Mouse (Mus musculus) midbrain, embryonic 15.5 days (tissue): ENCODE data around the gene Gsap. TPM values are rescaled to one million over a fixed set of nuclear protein-coding genes. Genes with fewer than 3 reads are reported as not detected.

Experiments used
- ATAC-seq: fragments of 200-750 bp; cut with Nextera tagmentation; replicated peaks from 2 replicates; pipeline ENCODE4 v1.8.0; 2017; ENCODE audit warnings: moderate TSS enrichment
- H3K27ac ChIP-seq: fragments of 300-500 bp; sonication (generic); 2 replicates; pipeline ENCODE4 v1.5.1; 2015; ENCODE audit warnings: mild to moderate bottlenecking, inconsistent platforms
- H3K27me3 ChIP-seq: fragments of 300-500 bp; sonication (generic); replicated peaks from 2 replicates; pipeline ENCODE4 v1.6.1; 2015; ENCODE audit warnings: inconsistent platforms
- H3K36me3 ChIP-seq: fragments of 300-500 bp; sonication (generic); replicated peaks from 2 replicates; pipeline ENCODE4 v1.6.1; 2015; ENCODE audit warnings: inconsistent platforms
- H3K4me1 ChIP-seq: fragments of 300-500 bp; sonication (generic); 2 replicates; pipeline ENCODE4 v1.6.1; 2015; ENCODE audit warnings: inconsistent platforms
- H3K4me2 ChIP-seq: fragments of 300-500 bp; sonication (generic); 2 replicates; pipeline ENCODE4 v1.6.1; 2015; ENCODE audit warnings: inconsistent platforms, mild to moderate bottlenecking, moderate library complexity
- H3K4me3 ChIP-seq: fragments of 300-500 bp; sonication (generic); 2 replicates; pipeline ENCODE4 v1.5.1; 2015; ENCODE audit warnings: mild to moderate bottlenecking, inconsistent platforms
- H3K9ac ChIP-seq: fragments of 300-500 bp; sonication (generic); 2 replicates; pipeline ENCODE4 v1.6.1; 2015; ENCODE audit warnings: mild to moderate bottlenecking, inconsistent platforms
- H3K9me3 ChIP-seq: fragments of 300-500 bp; sonication (generic); 2 replicates; pipeline ENCODE4 v1.6.1; 2016; ENCODE audit warnings: inconsistent platforms
- WGBS: fragments of 180-500 bp; shearing (Covaris S2); methylation state at CpG from one replicate; pipeline ENCODE4 v1.1.7; 2015; ENCODE audit warnings: mixed read lengths; 5-methylcytosine and 5-hydroxymethylcytosine counted together
- polyA plus RNA-seq: library from polyadenylated mRNA; unstranded; fragments of >200 nt; fragmentation: Nextera tagmentation; extraction: Ambion mirVana; gene quantifications from 2 replicates; pipeline ENCODE4 v1.2.1, GENCODE M21; 2015

Gsap gene
- polyA plus RNA-seq, 1 experiment from 2014 or later: 8.5 TPM

DNA sequence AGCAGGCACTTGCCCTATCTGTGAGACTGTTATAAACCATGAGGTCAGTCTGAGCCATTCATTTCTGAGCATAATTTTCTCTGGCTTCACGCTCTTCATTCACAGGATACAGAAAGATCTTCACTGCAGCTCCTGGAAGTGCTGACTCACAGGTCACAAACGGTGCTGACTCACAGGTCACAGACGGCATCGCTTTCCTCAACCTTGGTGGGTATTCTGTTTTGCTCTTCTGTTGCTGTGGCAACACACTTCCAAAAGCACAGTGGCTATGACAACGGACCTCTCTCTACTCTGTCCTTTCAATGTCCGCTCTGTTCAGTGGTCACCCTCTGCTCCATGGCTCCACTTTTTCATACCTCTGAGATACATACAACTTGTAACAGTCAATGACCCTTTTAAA, 60.7 kb downstream of the Gsap start:
- no peak overlapping the region for H3K4me3 ChIP-seq
- no peak for ATAC-seq
- no peak overlapping the region for H3K4me2 ChIP-seq
- no peaks in the 10 kb centered on the region for H3K36me3 ChIP-seq
- H3K9ac ChIP-seq: no peak overlapping the region
- WGBS: 65% methylated on average over 6 of the region's 6 CpGs
- no peaks in the 10 kb centered on the region for H3K9me3 ChIP-seq
- no peaks in the 10 kb centered on the region for H3K27me3 ChIP-seq
- H3K4me1 ChIP-seq: no peaks in the 10 kb centered on the region
- no peak overlapping the region for H3K27ac ChIP-seq

DNA sequence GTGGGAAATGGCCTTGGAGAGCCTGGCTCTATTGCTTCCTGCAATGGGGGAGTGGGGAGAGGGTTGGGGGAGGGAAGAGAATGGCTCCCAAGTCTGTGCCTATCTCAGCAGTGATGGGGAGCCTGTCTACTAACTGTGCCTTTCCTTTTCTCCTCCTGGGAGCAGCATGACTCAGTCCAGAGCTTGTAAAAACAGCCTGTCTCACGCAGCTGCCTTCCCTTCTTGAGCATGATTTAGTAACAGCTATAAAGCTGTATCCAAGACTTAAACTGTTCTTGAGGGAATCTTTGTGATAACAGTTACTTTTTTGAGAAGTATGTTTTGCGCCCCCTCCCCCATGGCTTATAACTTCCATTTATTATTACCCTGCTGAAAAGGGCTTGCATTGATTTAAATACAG, 61.9 kb downstream of the Gsap start:
- no peaks in the 10 kb centered on the region for H3K9me3 ChIP-seq
- no peaks in the 10 kb centered on the region for H3K36me3 ChIP-seq
- no peak overlapping the region for H3K9ac ChIP-seq
- 94% methylated on average over 2 of the region's 2 CpGs for WGBS
- no peaks in the 10 kb centered on the region for H3K4me1 ChIP-seq
- no peak for ATAC-seq
- no peak overlapping the region for H3K4me3 ChIP-seq
- H3K27me3 ChIP-seq: no peaks in the 10 kb centered on the region
- no peak overlapping the region for H3K4me2 ChIP-seq
- no peak overlapping the region for H3K27ac ChIP-seq

DNA sequence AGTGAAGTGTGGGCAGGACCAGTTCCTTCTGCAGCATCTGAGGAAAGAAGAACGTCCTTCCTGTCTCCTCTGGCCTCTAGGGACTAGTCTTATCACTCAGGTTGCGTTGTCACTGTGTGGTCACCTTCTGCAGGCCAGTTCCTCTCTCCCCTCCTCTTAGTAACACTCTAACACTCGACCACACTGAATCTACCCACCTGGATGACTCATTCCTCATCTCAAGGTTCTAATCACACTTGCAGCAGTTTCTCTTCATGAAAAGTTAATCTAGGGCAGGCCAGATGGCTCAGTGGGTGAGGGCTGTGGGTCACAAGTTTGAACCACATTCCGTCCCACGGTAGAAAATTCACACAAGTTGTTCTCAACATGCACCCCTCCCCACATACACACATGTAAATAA, 62.8 kb downstream of the Gsap start:
- WGBS: 78% methylated on average over 5 of the region's 5 CpGs
- Histone ChIP-seq H3K9me3 (no peaks in the 10 kb centered on the region), H3K4me2 (no peak overlapping the region), H3K36me3 (no peaks in the 10 kb centered on the region), H3K27me3 (no peaks in the 10 kb centered on the region), H3K9ac (no peak overlapping the region), H3K4me1 (no peaks in the 10 kb centered on the region), H3K4me3 (no peak overlapping the region), H3K27ac (no peak overlapping the region)
- ATAC-seq: no peak

DNA sequence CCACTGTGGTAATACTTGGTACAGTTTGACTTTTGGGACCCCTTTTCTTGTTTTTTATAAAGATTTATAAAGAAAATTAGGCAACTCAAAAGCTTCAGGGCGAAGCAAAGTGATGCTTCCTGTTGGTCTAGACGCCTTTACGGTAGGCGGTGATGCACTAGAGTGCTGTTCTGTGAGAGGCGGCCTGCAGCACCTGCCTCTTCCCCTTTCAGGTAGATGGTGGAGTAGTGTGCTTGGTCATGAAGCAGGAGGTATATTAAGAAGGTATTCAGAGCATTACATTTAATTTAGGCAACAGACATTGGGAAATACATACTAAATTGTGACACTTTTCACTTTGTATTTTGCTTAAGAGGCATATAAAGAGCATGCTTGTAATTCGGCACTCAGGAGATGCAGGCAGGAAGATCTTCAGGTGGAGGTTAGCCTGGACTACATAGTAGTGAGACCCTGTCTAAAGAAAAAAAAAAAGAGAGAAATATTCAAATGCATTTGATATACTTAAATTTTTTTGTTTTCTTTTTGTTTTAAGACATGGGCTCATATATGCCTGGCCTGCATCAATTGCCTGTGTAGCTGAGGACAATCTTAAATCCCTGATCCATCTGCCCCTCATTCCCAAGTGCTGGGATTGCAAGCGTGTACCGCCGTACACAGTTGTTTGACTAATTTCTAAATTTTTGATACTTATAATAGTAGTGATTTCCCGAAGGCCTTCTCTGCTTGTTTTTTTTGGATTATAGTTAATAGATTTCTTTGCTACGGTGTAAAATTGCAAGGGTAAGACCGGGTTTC, 68.9 kb downstream of the Gsap start:
- H3K36me3 ChIP-seq: no peaks in the 10 kb centered on the region
- no peak overlapping the region for H3K9ac ChIP-seq
- H3K9me3 ChIP-seq: no peaks in the 10 kb centered on the region
- WGBS: 93% methylated on average over 12 of the region's 12 CpGs
- no peak overlapping the region for H3K4me2 ChIP-seq
- no peak overlapping the region for H3K4me3 ChIP-seq
- H3K27me3 ChIP-seq: no peaks in the 10 kb centered on the region
- no peaks in the 10 kb centered on the region for H3K4me1 ChIP-seq
- no peak overlapping the region for H3K27ac ChIP-seq
- ATAC-seq: no peak

DNA sequence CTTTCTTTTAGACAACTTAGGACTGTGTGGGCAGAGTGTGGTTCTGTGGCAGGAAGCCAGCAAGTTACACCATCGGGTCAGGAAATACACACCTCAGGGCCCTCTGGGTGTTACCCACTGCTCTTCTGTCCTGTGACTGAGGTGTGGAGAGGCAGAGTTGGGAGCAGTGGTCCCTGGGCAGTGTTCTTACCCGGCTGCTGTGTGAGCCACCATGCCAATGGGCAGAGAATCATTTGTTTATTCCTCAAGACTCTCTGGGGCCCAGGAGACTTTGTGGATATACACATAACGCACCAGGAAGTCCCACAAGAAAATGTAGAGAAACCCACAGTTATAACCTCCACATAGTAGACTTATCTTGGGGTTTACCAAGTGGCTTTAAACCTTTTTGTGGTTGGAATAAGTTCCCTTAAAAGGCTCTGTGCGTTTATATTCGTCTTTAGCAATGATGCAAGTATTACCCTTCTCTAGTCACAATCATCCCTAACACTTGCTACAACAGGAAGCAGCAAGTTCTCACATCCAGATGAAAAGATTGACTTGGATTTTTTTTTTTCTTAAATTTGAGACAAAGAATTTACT, 69.6 kb downstream of the Gsap start:
- Histone ChIP-seq H3K9ac (no peak overlapping the region), H3K36me3 (no peaks in the 10 kb centered on the region), H3K9me3 (no peaks in the 10 kb centered on the region), H3K4me3 (no peak overlapping the region), H3K27ac (no peak overlapping the region), H3K4me1 (no peaks in the 10 kb centered on the region), H3K4me2 (no peak overlapping the region), H3K27me3 (no peaks in the 10 kb centered on the region)
- 90% methylated on average over 5 of the region's 5 CpGs for WGBS
- no peak for ATAC-seq

DNA sequence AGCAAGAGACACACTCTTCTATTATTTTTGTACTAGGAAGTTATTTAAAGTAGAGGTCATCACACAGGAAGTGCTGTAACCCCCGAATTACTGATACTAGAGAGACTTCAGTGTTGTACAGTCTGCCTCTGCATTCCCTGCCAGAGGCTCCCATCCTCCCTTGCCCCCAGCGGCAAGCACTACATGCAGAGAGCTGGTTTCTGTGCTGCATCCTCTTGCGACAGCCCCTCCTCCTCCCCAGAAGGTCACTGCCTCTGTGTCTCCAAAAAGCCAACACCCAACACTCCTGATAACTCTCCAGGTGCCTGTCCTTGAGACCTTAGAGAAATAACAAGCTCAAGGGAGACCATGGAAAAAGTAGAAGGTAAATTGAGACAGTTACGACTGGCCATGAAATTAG, 71.1 kb downstream of the Gsap start:
- 67% methylated on average over 4 of the region's 4 CpGs for WGBS
- H3K9me3 ChIP-seq: no peaks in the 10 kb centered on the region

DNA sequence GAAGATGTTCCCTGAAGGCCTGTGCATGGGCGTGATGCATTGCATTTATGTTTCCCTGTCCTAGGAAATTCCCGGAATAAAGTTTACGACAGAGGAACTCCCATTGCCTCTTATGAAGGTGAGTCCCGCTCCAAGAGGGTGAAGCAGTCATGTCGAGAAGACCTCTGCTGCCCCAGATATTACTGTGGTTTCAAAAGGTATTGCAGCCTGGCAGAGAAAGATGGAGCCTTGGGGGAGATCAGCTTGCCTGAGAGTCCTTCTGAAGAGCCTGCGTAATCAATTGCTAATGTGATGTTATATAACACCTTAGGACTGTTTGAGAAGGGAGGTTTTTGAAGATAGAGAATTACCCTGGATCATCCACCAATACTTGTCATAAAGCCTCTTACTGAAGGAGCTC, 71.8 kb downstream of the Gsap start:
- Histone ChIP-seq H3K4me3 (no peak overlapping the region), H3K9ac (no peak overlapping the region), H3K27me3 (no peaks in the 10 kb centered on the region), H3K4me1 (peaks cover 6% of the 10 kb centered on the region), H3K9me3 (no peaks in the 10 kb centered on the region), H3K4me2 (no peak overlapping the region), H3K27ac (no peak overlapping the region), H3K36me3 (no peaks in the 10 kb centered on the region)
- 78% methylated on average over 6 of the region's 6 CpGs for WGBS
- ATAC-seq: no peak

More for the DNA sequence above, 71.1 kb downstream of the Gsap start:
- Histone ChIP-seq H3K27ac (no peak overlapping the region), H3K4me3 (no peak overlapping the region), H3K27me3 (no peaks in the 10 kb centered on the region), H3K36me3 (no peaks in the 10 kb centered on the region), H3K4me1 (peaks cover 6% of the 10 kb centered on the region), H3K4me2 (no peak overlapping the region), H3K9ac (no peak overlapping the region)
- no peak for ATAC-seq

DNA sequence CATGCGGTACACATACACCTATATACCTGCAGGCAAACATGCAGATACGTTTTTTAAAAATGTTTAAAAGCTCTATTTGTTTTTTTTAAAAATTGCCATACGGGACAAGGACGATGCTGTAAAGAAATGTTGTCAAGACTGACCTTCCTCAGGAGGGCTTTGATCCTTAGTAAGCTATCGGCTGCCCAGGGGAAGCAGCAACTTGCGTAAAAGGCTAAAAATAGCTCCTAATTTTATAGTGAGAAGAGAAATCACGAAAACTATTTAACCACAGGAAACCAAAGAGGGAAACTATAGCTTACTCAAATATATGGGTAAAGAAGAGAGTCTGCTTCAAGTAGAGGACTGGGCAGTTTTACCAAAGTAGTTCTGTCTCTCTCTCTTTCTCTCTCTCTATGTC, 74.7 kb downstream of the Gsap start:
- no peak for ATAC-seq
- Histone ChIP-seq H3K9ac (no peak overlapping the region), H3K27me3 (no peaks in the 10 kb centered on the region), H3K27ac (no peak overlapping the region), H3K4me2 (no peak overlapping the region), H3K4me1 (peaks cover 6% of the 10 kb centered on the region), H3K36me3 (no peaks in the 10 kb centered on the region), H3K9me3 (no peaks in the 10 kb centered on the region), H3K4me3 (no peak overlapping the region)
- WGBS: 83% methylated on average over 7 of the region's 7 CpGs

DNA sequence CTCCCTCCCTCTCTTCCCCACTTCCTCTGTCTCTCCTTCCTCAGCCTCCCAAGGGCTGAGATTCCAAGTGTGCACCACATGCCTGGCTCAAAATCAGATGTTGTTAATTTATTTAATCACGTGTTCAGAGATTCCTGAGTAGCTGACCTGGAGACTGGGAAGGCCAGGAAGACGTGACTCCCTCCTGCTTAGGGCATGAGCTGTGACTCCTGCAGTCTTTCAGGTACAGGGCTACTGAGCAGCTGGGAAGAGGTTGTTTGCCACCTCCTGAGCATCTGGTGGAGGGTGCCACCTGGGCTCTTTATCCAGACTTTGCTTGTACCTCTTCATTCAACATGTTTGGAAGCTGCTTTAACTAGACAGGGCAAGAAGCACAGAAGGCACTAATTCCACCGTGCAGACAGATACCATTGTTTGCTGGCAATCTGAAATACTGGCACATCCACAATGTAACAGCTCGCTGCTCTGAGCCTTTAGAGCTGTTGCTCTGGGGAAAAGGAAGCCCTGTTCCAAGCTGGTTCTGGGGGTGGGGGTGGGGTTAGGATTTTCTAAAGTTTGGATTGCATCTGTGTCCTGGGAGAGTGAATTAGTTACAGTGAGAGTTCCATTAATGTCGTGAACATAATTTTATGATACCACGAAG, 75.3 kb downstream of the Gsap start:
- Histone ChIP-seq H3K36me3 (no peaks in the 10 kb centered on the region), H3K4me3 (no peak overlapping the region), H3K27me3 (no peaks in the 10 kb centered on the region), H3K4me2 (no peak overlapping the region), H3K4me1 (peaks cover 6% of the 10 kb centered on the region), H3K9me3 (no peaks in the 10 kb centered on the region), H3K27ac (peak overlapping the region; percentile 62), H3K9ac (no peak overlapping the region)
- peak; percentile 34; the same call in 1 of the 2 replicates for ATAC-seq
- whole genome bisulfite sequencing: 32% methylated on average over 6 of the region's 6 CpGs

DNA sequence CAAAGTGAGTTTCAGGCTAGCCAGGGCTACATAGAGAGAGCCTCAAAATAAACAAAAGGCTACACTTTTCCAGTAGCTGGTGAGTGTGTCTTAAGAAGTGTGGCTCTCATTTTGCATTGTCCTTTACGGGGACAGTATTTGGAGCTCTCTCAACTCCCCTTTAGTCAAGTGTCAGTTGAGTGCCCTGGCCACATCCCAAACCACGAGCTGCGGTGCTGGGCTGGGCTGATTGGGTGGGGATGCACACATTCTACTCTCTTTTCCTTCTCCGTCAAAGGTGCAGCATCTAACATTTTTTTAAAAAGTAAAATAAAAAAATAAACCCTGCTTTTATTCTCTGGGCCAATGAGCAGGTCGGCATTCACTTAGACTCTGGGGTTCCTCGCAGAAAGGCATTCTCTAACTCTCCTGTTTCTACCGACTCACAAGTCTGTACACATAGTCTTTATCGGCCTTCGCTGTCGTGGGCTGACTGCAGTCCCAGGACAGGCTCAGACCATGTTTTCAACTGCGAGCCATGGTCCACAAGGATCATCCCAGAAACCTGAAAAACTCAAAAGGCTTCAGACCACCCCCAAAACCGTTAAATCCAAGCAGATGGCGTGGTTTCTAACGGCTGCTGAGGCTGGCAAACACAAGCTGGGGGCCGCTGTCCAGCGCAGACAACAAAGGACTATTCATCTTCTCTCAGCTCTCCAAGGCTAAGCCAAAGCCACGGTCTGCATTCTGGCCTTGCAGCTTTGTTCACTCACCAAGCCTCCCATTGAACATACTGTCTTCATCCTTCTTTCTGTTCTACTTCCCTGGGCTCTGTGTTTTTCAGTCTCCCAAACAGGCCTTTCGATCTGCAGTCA, 77.4 kb downstream of the Gsap start:
- no peak overlapping the region for H3K9ac ChIP-seq
- 21% methylated on average over 18 of the region's 18 CpGs for WGBS
- ATAC-seq: peak; percentile 69

DNA sequence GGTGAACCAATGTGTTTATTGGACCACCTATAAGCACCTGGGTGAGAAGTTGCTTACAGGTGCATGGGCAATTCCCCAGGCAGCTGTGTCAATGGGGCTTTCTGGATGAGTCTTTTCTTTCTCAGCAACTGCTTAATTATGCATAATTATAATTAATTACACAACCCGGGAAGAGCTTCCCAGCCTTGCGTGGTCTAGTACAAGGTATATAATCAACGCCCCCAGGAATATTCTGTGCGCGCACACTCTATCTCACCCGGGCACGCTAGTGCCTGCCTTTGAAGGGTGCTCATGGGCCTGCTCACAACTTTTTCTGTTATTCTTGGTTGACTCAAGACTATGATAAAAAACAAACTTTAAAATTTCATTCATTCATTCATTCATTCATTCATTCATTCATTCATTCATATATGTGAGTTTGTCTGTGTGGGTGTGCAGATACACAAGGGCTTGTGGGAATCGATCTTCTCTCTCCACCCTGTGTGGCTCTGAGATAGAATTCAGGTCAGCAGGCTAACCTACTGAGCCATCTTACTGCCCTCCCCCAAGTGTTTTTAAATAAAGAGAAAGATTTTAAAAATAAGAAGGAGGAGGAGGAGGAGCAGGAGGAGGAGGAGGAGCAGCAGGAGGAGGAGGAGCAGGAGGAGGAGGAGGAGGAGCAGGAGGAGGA, 78.4 kb downstream of the Gsap start:
- peaks cover 6% of the 10 kb centered on the region for H3K4me1 ChIP-seq
- WGBS: 82% methylated on average over 8 of the region's 8 CpGs
- ATAC-seq: peak; percentile 53; the same call in 1 of the 2 replicates
- H3K9me3 ChIP-seq: no peaks in the 10 kb centered on the region
- no peak overlapping the region for H3K9ac ChIP-seq
- H3K27ac ChIP-seq: peak overlapping the region; percentile 62; the same call in 1 of the 2 replicates
- H3K4me2 ChIP-seq: no peak overlapping the region
- no peaks in the 10 kb centered on the region for H3K27me3 ChIP-seq
- H3K4me3 ChIP-seq: no peak overlapping the region
- H3K36me3 ChIP-seq: no peaks in the 10 kb centered on the region

More for the DNA sequence above, 77.4 kb downstream of the Gsap start:
- no peaks in the 10 kb centered on the region for H3K9me3 ChIP-seq
- H3K27ac ChIP-seq: peak overlapping the region; percentile 62
- no peak overlapping the region for H3K4me2 ChIP-seq
- H3K27me3 ChIP-seq: no peaks in the 10 kb centered on the region
- H3K36me3 ChIP-seq: no peaks in the 10 kb centered on the region
- H3K4me3 ChIP-seq: no peak overlapping the region
- peaks cover 6% of the 10 kb centered on the region for H3K4me1 ChIP-seq
